Mouse (Mus musculus): ENCODE data around the gene Rnf144a. TPM values are rescaled to one million over a fixed set of nuclear protein-coding genes. Genes with fewer than 3 reads are reported as not detected.
A peak's percentile ranks its signal among the peaks of the same experiment; 100 is the strongest.

Gene Rnf144a
- polyA plus RNA-seq, 1 experiment: 3.4 TPM

- no peaks in the 10 kb centered on the region for H3K4me1 ChIP-seq (ENCODE audit: control insufficient read depth, insufficient read depth, insufficient read length, low read length)
- 84% methylated on average over 2 of the region's 2 CpGs for WGBS
These were observed 9.8 kb upstream of the Rnf144a start for GRCm38 (mm10) chr12:26424841-26425240.

DNA sequence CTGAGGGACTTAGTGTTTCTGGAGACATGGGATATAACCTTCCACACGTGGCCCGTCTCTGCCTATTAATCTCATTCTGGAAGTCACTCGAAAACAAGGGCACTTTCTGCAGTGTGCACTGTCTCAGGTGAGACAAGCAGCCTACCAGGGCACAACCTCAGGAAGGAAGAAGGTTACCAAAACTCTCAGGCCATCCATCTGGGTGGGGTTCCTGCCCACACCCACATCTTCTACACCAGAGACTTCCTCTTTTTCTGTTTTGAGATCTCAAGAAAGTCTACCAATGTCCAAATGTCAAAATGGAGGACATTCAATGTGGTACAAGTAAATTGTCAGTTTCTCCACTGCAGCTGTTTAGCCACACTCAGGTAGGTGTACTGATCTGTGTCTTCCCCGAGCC lies 3.3 kb upstream of the Rnf144a start:
- WGBS: 80% methylated on average over 4 of the region's 4 CpGs
- no peaks in the 10 kb centered on the region for H3K4me1 ChIP-seq (ENCODE audit: control insufficient read depth, insufficient read depth, insufficient read length, low read length)
- H3K36me3 ChIP-seq (ENCODE audit: control insufficient read depth, insufficient read depth, low read length): no peaks in the 10 kb centered on the region
- no peak overlapping the region for H3K27ac ChIP-seq (ENCODE audit: insufficient read depth, low read depth, low read length)
- H3K27me3 ChIP-seq (ENCODE audit: control insufficient read depth, insufficient read depth, low read length): 0 out of 2 replicates have a peak, but pooled peaks cover 3% of the 10 kb centered on the region
- no peak overlapping the region for H3K4me3 ChIP-seq (ENCODE audit: low read depth, low read length)
- TF ChIP-seq POLR2A (IDR thresholded peaks at IDR 0.05; ENCODE audit: low read depth, low read length): no peak
- no peak for TF ChIP-seq CTCF (IDR thresholded peaks at IDR 0.05; ENCODE audit: extremely low read depth, insufficient read length, insufficient replicate concordance, low read depth, low read length)

More at GRCm38 (mm10) chr12:26424841-26425240, 9.8 kb upstream of the Rnf144a start:
- Histone ChIP-seq H3K36me3 (ENCODE audit: control insufficient read depth, insufficient read depth, low read length) (no peaks in the 10 kb centered on the region), H3K27ac (ENCODE audit: insufficient read depth, low read depth, low read length) (no peak overlapping the region), H3K4me3 (ENCODE audit: low read depth, low read length) (no peak overlapping the region), H3K27me3 (ENCODE audit: control insufficient read depth, insufficient read depth, low read length) (no peaks in the 10 kb centered on the region)
- TF ChIP-seq CTCF (IDR thresholded peaks at IDR 0.05; ENCODE audit: extremely low read depth, insufficient read length, insufficient replicate concordance, low read depth, low read length) (no peak; the same call in 1 of the 2 replicates), POLR2A (IDR thresholded peaks at IDR 0.05; ENCODE audit: low read depth, low read length) (no peak)

GRCm38 (mm10) chr12:26416636-26417295 lies 1.7 kb upstream of the Rnf144a start:
- H3K36me3 ChIP-seq (ENCODE audit: control insufficient read depth, insufficient read depth, low read length): no peaks in the 10 kb centered on the region
- H3K4me1 ChIP-seq (ENCODE audit: control insufficient read depth, insufficient read depth, insufficient read length, low read length): no peaks in the 10 kb centered on the region
- no peak overlapping the region for H3K4me3 ChIP-seq (ENCODE audit: low read depth, low read length)
- no peak overlapping the region for H3K27ac ChIP-seq (ENCODE audit: insufficient read depth, low read depth, low read length)
- TF ChIP-seq CTCF (IDR thresholded peaks at IDR 0.05; ENCODE audit: extremely low read depth, insufficient read length, insufficient replicate concordance, low read depth, low read length) (no peak), POLR2A (IDR thresholded peaks at IDR 0.05; ENCODE audit: low read depth, low read length) (no peak)
- WGBS: 85% methylated on average over 7 of the region's 7 CpGs
- H3K27me3 ChIP-seq (ENCODE audit: control insufficient read depth, insufficient read depth, low read length): 0 out of 2 replicates have a peak, but pooled peaks cover 3% of the 10 kb centered on the region

DNA sequence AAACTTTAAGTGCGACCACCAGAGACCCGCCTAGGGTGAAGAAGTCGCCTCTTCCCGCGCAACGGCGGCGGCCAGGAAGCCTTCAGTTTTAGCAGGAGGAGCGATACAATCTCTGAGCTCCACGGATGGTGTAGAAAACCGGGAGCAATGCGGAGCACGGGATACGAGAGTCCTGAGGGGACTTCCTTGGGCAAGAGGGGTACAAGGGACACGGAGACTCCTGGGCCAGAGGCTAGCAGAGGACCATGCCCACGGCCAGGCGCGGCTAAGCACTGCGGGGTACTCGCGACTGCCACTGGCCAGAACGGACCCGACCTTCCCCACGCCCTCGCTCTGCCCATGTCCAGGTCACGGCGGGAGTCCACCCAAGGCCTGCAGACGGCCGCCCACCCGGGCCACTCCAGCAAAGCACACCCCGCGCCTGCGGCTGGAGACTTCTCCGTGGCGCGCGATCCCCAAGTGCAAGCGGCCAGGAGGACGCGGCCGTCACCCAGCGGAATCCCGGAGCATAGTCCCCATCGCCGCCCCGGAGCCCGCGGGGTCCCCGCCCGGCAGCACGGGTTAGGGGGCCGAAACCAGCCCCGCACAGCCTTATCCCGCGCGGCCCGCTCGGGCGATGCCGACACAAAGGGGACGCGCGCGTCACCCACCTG lies 477 bp downstream of the Rnf144a start:
- H3K4me3 ChIP-seq (ENCODE audit: low read depth, low read length): peak overlapping the region; percentile 90
- H3K27me3 ChIP-seq (ENCODE audit: control insufficient read depth, insufficient read depth, low read length): 0 out of 2 replicates have a peak, but pooled peaks cover 3% of the 10 kb centered on the region
- H3K4me1 ChIP-seq (ENCODE audit: control insufficient read depth, insufficient read depth, insufficient read length, low read length): no peaks in the 10 kb centered on the region
- no peaks in the 10 kb centered on the region for H3K36me3 ChIP-seq (ENCODE audit: control insufficient read depth, insufficient read depth, low read length)
- TF ChIP-seq POLR2A (IDR thresholded peaks at IDR 0.05; ENCODE audit: low read depth, low read length): no peak
- TF ChIP-seq CTCF (IDR thresholded peaks at IDR 0.05; ENCODE audit: extremely low read depth, insufficient read length, insufficient replicate concordance, low read depth, low read length): no peak
- 2% methylated on average over 64 of the region's 64 CpGs for WGBS
- no peak overlapping the region for H3K27ac ChIP-seq (ENCODE audit: insufficient read depth, low read depth, low read length)

DNA sequence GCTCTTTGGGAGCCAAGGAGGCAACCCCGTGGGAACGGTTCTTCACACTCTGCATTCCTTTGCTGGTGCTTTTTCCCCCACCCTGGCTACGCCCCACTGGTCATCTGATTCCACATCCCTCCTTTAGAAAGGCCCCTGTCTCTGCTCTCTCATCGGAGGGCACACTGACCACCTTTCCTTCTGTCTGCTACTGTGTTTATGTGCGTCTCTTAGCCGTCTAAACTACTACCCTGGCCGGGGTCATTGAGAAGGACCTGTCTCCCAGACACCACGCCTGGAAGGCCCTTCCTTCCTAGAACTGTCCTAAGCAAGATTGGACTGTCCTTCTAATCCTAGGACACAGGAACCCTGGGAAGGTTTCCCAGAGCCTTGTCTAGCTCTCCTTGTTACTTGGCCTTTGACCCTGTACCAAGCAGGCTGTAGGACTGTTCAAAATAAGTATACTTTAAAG lies 1.1 kb downstream of the Rnf144a start:
- Histone ChIP-seq H3K4me1 (ENCODE audit: control insufficient read depth, insufficient read depth, insufficient read length, low read length) (no peaks in the 10 kb centered on the region), H3K27ac (ENCODE audit: insufficient read depth, low read depth, low read length) (no peak overlapping the region), H3K27me3 (ENCODE audit: control insufficient read depth, insufficient read depth, low read length) (0 out of 2 replicates have a peak, but pooled peaks cover 3% of the 10 kb centered on the region), H3K4me3 (ENCODE audit: low read depth, low read length) (peak overlapping the region; percentile 90), H3K36me3 (ENCODE audit: control insufficient read depth, insufficient read depth, low read length) (no peaks in the 10 kb centered on the region)
- no peak for TF ChIP-seq CTCF (IDR thresholded peaks at IDR 0.05; ENCODE audit: extremely low read depth, insufficient read length, insufficient replicate concordance, low read depth, low read length)
- no peak for TF ChIP-seq POLR2A (IDR thresholded peaks at IDR 0.05; ENCODE audit: low read depth, low read length)
- WGBS: 51% methylated on average over 8 of the region's 8 CpGs

- H3K27me3 ChIP-seq (ENCODE audit: control insufficient read depth, insufficient read depth, low read length): 0 out of 2 replicates have a peak, but pooled peaks cover 3% of the 10 kb centered on the region
These were observed 2.3 kb downstream of the Rnf144a start for GRCm38 (mm10) chr12:26412802-26413201.

GRCm38 (mm10) chr12:26411841-26412450 lies 3.1 kb downstream of the Rnf144a start:
- 71% methylated on average over 10 of the region's 10 CpGs for WGBS
- Histone ChIP-seq H3K27me3 (ENCODE audit: control insufficient read depth, insufficient read depth, low read length) (0 out of 2 replicates have a peak, but pooled peaks cover 3% of the 10 kb centered on the region), H3K4me3 (ENCODE audit: low read depth, low read length) (no peak overlapping the region), H3K36me3 (ENCODE audit: control insufficient read depth, insufficient read depth, low read length) (no peaks in the 10 kb centered on the region), H3K27ac (ENCODE audit: insufficient read depth, low read depth, low read length) (no peak overlapping the region), H3K4me1 (ENCODE audit: control insufficient read depth, insufficient read depth, insufficient read length, low read length) (no peaks in the 10 kb centered on the region)
- TF ChIP-seq CTCF (IDR thresholded peaks at IDR 0.05; ENCODE audit: extremely low read depth, insufficient read length, insufficient replicate concordance, low read depth, low read length) (no peak), POLR2A (IDR thresholded peaks at IDR 0.05; ENCODE audit: low read depth, low read length) (no peak)

More at GRCm38 (mm10) chr12:26412802-26413201, 2.3 kb downstream of the Rnf144a start:
- Histone ChIP-seq H3K36me3 (ENCODE audit: control insufficient read depth, insufficient read depth, low read length) (no peaks in the 10 kb centered on the region), H3K4me3 (ENCODE audit: low read depth, low read length) (no peak overlapping the region), H3K4me1 (ENCODE audit: control insufficient read depth, insufficient read depth, insufficient read length, low read length) (no peaks in the 10 kb centered on the region), H3K27ac (ENCODE audit: insufficient read depth, low read depth, low read length) (no peak overlapping the region)
- TF ChIP-seq POLR2A (IDR thresholded peaks at IDR 0.05; ENCODE audit: low read depth, low read length) (no peak), CTCF (IDR thresholded peaks at IDR 0.05; ENCODE audit: extremely low read depth, insufficient read length, insufficient replicate concordance, low read depth, low read length) (no peak)
- 82% methylated on average over 6 of the region's 6 CpGs for WGBS

All from small intestine, adult 2 months (tissue).